Mouse (Mus musculus) hindbrain, embryonic 11.5 days (tissue): ENCODE measurements at regions not wholly inside any gene's neighbourhood (a gene's known extent, or its start where the extent isn't known, plus 50 kb on each side); places are given as distances from the start of the nearest gene placed in this dataset.

Source experiments
- ATAC-seq: fragments of 200-750 bp; cut with Nextera tagmentation; 2 replicates; pipeline ENCODE4 v1.8.0; 2017; ENCODE audit warnings: mild to moderate bottlenecking, moderate TSS enrichment, moderate library complexity; ENCODE audit not compliant: low FRiP score
- DNase-seq: peaks from one replicate; pipeline ENCODE4 v3.0.0-alpha.2; 2015; ENCODE audit warnings: low spot score
- H3K27ac ChIP-seq: fragments of 300-500 bp; sonication (generic); 2 replicates; pipeline ENCODE4 v1.5.1; 2014; ENCODE audit warnings: mild to moderate bottlenecking, low read depth, low read length
- H3K27me3 ChIP-seq: fragments of 300-500 bp; sonication (generic); 2 replicates; pipeline ENCODE4 v1.6.1; 2014; ENCODE audit warnings: mild to moderate bottlenecking, low read length, moderate library complexity, mixed read lengths; ENCODE audit not compliant: control insufficient read depth, insufficient read depth
- H3K36me3 ChIP-seq: fragments of 300-500 bp; sonication (generic); 2 replicates; pipeline ENCODE4 v1.6.1; 2014; ENCODE audit warnings: mild to moderate bottlenecking, low read length, moderate library complexity, mixed read lengths; ENCODE audit not compliant: control insufficient read depth, insufficient read depth
- H3K4me1 ChIP-seq: fragments of 300-500 bp; sonication (generic); replicated peaks from 2 replicates; pipeline ENCODE4 v1.6.1; 2014; ENCODE audit warnings: low read length, mixed read lengths; ENCODE audit not compliant: control insufficient read depth, insufficient read depth
- H3K4me2 ChIP-seq: fragments of 300-500 bp; sonication (generic); replicated peaks from 2 replicates; pipeline ENCODE4 v1.6.1; 2014; ENCODE audit warnings: mild to moderate bottlenecking, low read depth, low read length
- H3K4me3 ChIP-seq: fragments of 300-500 bp; sonication (generic); 2 replicates; pipeline ENCODE4 v1.5.1; 2014; ENCODE audit warnings: low read depth, low read length
- H3K9ac ChIP-seq: fragments of 300-500 bp; sonication (generic); 2 replicates; pipeline ENCODE4 v1.6.1; 2014; ENCODE audit warnings: low read depth, low read length
- H3K9me3 ChIP-seq: fragments of 300-500 bp; sonication (generic); 2 replicates; pipeline ENCODE4 v1.6.1; 2016; ENCODE audit warnings: low read length; ENCODE audit not compliant: control insufficient read depth
- WGBS: fragments of 180-500 bp; shearing (Covaris S2); extraction: QIAGEN DNeasy Blood & Tissue Kit; methylation state at CpG from one replicate; pipeline ENCODE4 v1.1.7; 2014; 5-methylcytosine and 5-hydroxymethylcytosine counted together

GRCm38 (mm10) chr3:20819586-20819985, 452.6 kb upstream of the Agtr1b start:
- no peak overlapping the region for H3K4me2 ChIP-seq
- DNase-seq = no peak

GRCm38 (mm10) chr3:20816613-20817012, 449.6 kb upstream of the Agtr1b start:
- Histone ChIP-seq H3K9ac (no peak overlapping the region), H3K4me1 (no peaks in the 10 kb centered on the region), H3K27ac (no peak overlapping the region), H3K9me3 (no peaks in the 10 kb centered on the region), H3K4me2 (no peak overlapping the region), H3K4me3 (no peak overlapping the region), H3K27me3 (no peaks in the 10 kb centered on the region), H3K36me3 (no peaks in the 10 kb centered on the region)
- ATAC-seq (no peak), DNase-seq (no peak)
- 56% methylated on average over 1 of the region's 1 CpGs for WGBS

More at GRCm38 (mm10) chr3:20819586-20819985, 452.6 kb upstream of the Agtr1b start:
- 74% methylated on average over 1 of the region's 1 CpGs for WGBS
- Histone ChIP-seq H3K27ac (no peak overlapping the region), H3K4me1 (no peaks in the 10 kb centered on the region), H3K9ac (no peak overlapping the region), H3K27me3 (no peaks in the 10 kb centered on the region), H3K9me3 (no peaks in the 10 kb centered on the region), H3K4me3 (no peak overlapping the region), H3K36me3 (no peaks in the 10 kb centered on the region)
- no peak for ATAC-seq

- Histone ChIP-seq H3K9me3 (no peaks in the 10 kb centered on the region), H3K4me1 (no peaks in the 10 kb centered on the region), H3K27ac (no peak overlapping the region), H3K36me3 (no peaks in the 10 kb centered on the region), H3K4me2 (no peak overlapping the region), H3K9ac (no peak overlapping the region), H3K27me3 (no peaks in the 10 kb centered on the region), H3K4me3 (no peak overlapping the region)
- ATAC-seq = no peak
- no peak for DNase-seq
- WGBS = 64% methylated on average over 1 of the region's 1 CpGs
These were observed 427.3 kb upstream of the Agtr1b start for GRCm38 (mm10) chr3:20794256-20794655.

- no peaks in the 10 kb centered on the region for H3K27me3 ChIP-seq
These were observed 425.5 kb upstream of the Agtr1b start for GRCm38 (mm10) chr3:20792503-20792902.

GRCm38 (mm10) chr3:20777883-20778282, 410.9 kb upstream of the Agtr1b start:
- Histone ChIP-seq H3K4me1 (no peaks in the 10 kb centered on the region), H3K27me3 (no peaks in the 10 kb centered on the region), H3K4me2 (no peak overlapping the region), H3K9ac (no peak overlapping the region), H3K36me3 (no peaks in the 10 kb centered on the region), H3K27ac (no peak overlapping the region), H3K9me3 (no peaks in the 10 kb centered on the region), H3K4me3 (no peak overlapping the region)
- DNase-seq = no peak
- no peak for ATAC-seq

More at GRCm38 (mm10) chr3:20792503-20792902, 425.5 kb upstream of the Agtr1b start:
- no peaks in the 10 kb centered on the region for H3K9me3 ChIP-seq
- no peaks in the 10 kb centered on the region for H3K36me3 ChIP-seq
- H3K4me1 ChIP-seq = no peaks in the 10 kb centered on the region
- DNase-seq (no peak), ATAC-seq (no peak)
- H3K4me2 ChIP-seq = no peak overlapping the region
- H3K27ac ChIP-seq = no peak overlapping the region
- 74% methylated on average over 1 of the region's 1 CpGs for WGBS
- no peak overlapping the region for H3K4me3 ChIP-seq
- H3K9ac ChIP-seq = no peak overlapping the region

- Histone ChIP-seq H3K4me3 (no peak overlapping the region), H3K4me2 (no peak overlapping the region), H3K9me3 (no peaks in the 10 kb centered on the region), H3K27ac (no peak overlapping the region), H3K36me3 (no peaks in the 10 kb centered on the region), H3K27me3 (no peaks in the 10 kb centered on the region), H3K9ac (no peak overlapping the region), H3K4me1 (no peaks in the 10 kb centered on the region)
- DNase-seq (no peak), ATAC-seq (no peak)
- WGBS = 89% methylated on average over 2 of the region's 2 CpGs
These were observed 410.0 kb upstream of the Agtr1b start for GRCm38 (mm10) chr3:20776964-20777304.

- H3K4me3 ChIP-seq = no peak overlapping the region
- DNase-seq (peak; percentile 3), ATAC-seq (peak; percentile 66)
- no peak overlapping the region for H3K9ac ChIP-seq
- H3K36me3 ChIP-seq = no peaks in the 10 kb centered on the region
- 79% methylated on average over 4 of the region's 4 CpGs for WGBS
- H3K9me3 ChIP-seq = no peaks in the 10 kb centered on the region
- no peak overlapping the region for H3K4me2 ChIP-seq
- H3K4me1 ChIP-seq = no peaks in the 10 kb centered on the region
- no peaks in the 10 kb centered on the region for H3K27me3 ChIP-seq
- H3K27ac ChIP-seq = no peak overlapping the region
These were observed 409.4 kb upstream of the Agtr1b start for GRCm38 (mm10) chr3:20776128-20776963.

- WGBS = 82% methylated on average over 3 of the region's 3 CpGs
- DNase-seq = no peak
- H3K27ac ChIP-seq = no peak overlapping the region
- H3K9ac ChIP-seq = no peak overlapping the region
- no peak for ATAC-seq
- H3K9me3 ChIP-seq = no peaks in the 10 kb centered on the region
- H3K4me3 ChIP-seq = no peak overlapping the region
- no peaks in the 10 kb centered on the region for H3K36me3 ChIP-seq
- no peaks in the 10 kb centered on the region for H3K4me1 ChIP-seq
- no peaks in the 10 kb centered on the region for H3K27me3 ChIP-seq
- no peak overlapping the region for H3K4me2 ChIP-seq
These were observed 367.3 kb upstream of the Agtr1b start for GRCm38 (mm10) chr3:20734302-20734701.

GRCm38 (mm10) chr3:20732005-20732404, 365.0 kb upstream of the Agtr1b start:
- Histone ChIP-seq H3K27me3 (no peaks in the 10 kb centered on the region), H3K9me3 (no peaks in the 10 kb centered on the region), H3K36me3 (no peaks in the 10 kb centered on the region), H3K9ac (no peak overlapping the region), H3K27ac (no peak overlapping the region), H3K4me1 (no peaks in the 10 kb centered on the region), H3K4me2 (no peak overlapping the region), H3K4me3 (no peak overlapping the region)
- DNase-seq (no peak), ATAC-seq (no peak)
